Mouse (Mus musculus) Patski (cell line): ENCODE data around the gene Fam13c. TPM values are rescaled to one million over a fixed set of nuclear protein-coding genes. Genes with fewer than 3 reads are reported as not detected.
A peak's percentile ranks its signal among the peaks of the same experiment; 100 is the strongest.

ENCODE experiments used
- ATAC-seq: fragments of 100-300 bp; one replicate; pipeline ENCODE4 v1.8.0; 2021
- CTCF ChIA-PET: fragments of 350-600 bp; sonication (Branson Sonifier 250); formaldehyde crosslinking; loops from one replicate; lab custom pipeline; 2022; ENCODE audit warnings: inconsistent platforms; lab: Charles Lee
- POLR2A ChIA-PET: fragments of 350-600 bp; sonication (Branson Sonifier 250); formaldehyde crosslinking; loops from one replicate; lab custom pipeline; 2022; ENCODE audit warnings: antibody characterized with exemption, inconsistent platforms; lab: Charles Lee
- DNase-seq: peaks from one replicate; pipeline ENCODE4 v3.0.0-alpha.2; 2011; ENCODE audit warnings: low read depth, low spot score
- H3K27me3 ChIP-seq: fragments of 371-371 bp; one replicate; pipeline ENCODE4 v1.5.1; 2021
- CTCF ChIP-seq: fragments of 100-300 bp; IDR thresholded peaks from one replicate; pipeline ENCODE4 v1.5.1; 2021
- in situ Hi-C: fragments of 300-500 bp; cut with MboI; formaldehyde crosslinking; loops from 3 replicates; pipeline ENCODE4 v1.11.1; 2018; ENCODE audit warnings: low pct_unique_long_range_greater_than_20kb, mixed read lengths
- polyA plus RNA-seq: library from polyadenylated mRNA; unstranded; gene quantifications from one replicate; pipeline ENCODE4 v1.2.3, GENCODE M21; 2021

Fam13c gene
- polyA plus RNA-seq, 1 experiment from 2014 or later, result 9.2 TPM

DNA sequence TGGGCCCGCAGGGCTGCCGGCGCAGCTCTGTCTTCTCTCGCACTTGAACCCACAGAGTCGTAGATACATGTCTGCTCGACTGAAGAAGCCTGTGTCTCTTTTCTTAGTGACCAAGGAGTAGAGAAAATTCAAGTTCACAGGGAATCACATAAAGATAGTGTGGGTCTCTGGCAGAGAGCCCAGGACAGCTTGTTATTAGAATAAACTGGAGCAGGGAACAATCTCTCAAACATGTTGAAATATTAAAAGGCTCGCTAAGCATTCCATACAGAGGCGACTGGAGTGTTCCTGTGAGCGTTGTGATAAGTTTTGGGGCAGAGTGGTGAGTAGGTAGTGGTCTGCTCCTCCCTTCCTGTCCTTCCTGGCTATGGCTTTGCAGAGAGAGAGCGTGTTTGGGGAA is 97.4 kb downstream of the Fam13c start:
- no peak for TF ChIP-seq CTCF
- in situ Hi-C loops, result no loop called here
- no peak for DNase-seq
- ChIA-PET CTCF (interaction anchor here (1.2 kb wide), 1 partner anchor 274 kb away, joined by 4 read pairs; no protein-coding TSS in a partner anchor), POLR2A (no interaction called here)
- ATAC-seq, result no peak
- H3K27me3 ChIP-seq, result no peaks in the 10 kb centered on the region

DNA sequence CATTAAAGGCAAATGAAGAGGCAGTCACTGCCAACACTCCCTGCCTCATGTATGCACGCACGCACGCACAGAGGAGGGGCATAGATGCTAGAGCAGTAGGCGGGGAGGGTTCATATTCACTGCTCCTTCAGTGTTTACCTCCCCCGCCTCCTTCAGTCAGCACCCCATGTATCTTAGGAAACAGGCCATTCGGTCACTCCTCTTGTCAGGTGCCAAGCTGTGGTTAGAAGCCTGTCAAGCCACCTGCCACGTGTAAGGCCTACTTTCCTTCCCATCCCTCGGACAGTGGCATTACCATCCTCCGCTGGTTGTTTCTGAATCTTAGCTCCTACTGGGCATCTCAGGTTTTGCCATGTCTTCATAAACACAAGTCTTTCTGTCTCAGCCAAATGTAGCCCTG is 99.0 kb downstream of the Fam13c start:
- no peaks in the 10 kb centered on the region for H3K27me3 ChIP-seq
- TF ChIP-seq CTCF, result no peak
- CTCF ChIA-PET, result no interaction called here
- in situ Hi-C loops, result no loop called here
- POLR2A ChIA-PET, result no interaction called here
- ATAC-seq (no peak), DNase-seq (no peak)

DNA sequence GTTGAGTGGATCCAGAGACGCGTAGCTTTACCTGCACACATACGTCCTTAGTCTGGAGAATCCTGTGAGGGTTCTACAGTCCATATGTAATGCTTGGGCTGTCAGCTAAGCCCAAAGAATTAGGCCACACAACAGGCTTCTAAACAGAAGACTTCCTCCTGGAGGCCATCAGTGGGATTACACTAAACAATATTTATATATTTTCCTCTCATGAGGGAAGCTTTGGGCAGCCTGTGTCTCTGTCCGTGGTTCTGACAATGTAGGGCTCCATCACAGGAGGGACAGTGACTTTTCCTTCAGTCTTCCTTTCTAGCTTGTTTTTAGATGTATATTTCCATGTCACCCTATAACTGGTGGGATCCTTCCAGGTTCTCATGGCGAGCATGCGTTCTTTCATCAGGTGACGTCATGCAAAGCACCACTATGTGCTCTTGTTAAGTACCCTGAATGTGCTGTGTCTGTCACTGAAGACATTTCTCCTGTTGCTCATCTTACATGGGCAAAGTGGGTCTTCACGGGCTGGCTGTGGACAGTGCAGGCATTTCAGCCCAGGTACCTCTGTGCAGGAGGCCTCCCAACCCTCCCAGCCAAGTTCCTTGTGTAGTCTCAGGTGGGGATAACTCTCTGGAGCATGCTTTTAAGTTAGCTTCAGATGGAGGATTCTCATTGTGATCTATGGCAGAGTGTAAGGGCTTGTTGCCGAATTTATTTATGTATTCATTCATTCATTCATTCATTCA is 100.3 kb downstream of the Fam13c start:
- TF ChIP-seq CTCF, result peak; percentile 54
- no peaks in the 10 kb centered on the region for H3K27me3 ChIP-seq
- ChIA-PET POLR2A (interaction anchor here (0.5 to 1.1 kb wide), 3 partner anchors 15 to 172 kb away, joined by 3 to 4 read pairs (median 3); no protein-coding TSS in a partner anchor), CTCF (interaction anchor here (1.7 kb wide), 1 partner anchor 9 kb away, joined by 4 read pairs; no protein-coding TSS in a partner anchor)
- DNase-seq (no peak), ATAC-seq (no peak)
- in situ Hi-C loops, result no loop called here

DNA sequence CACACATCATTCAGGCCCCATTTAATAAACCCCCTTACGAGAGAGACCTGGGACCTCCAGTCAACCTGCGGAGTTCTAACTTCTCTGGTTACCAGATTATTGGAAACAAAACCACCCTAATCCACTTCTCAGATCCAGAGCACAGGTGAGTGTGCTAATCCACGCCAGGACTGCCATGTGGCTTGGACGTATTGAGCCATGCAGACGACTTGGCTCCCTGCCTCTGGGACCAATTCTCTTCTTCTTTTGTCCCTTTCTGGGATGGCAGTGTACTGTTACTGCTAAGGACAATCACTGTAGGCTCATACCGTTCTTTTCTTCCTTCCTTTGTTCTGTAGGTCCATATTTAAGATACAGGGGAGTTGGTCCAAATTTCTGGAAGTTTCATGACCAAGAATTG is 102.6 kb downstream of the Fam13c start:
- H3K27me3 ChIP-seq, result no peaks in the 10 kb centered on the region
- no peak for ATAC-seq
- no peak for TF ChIP-seq CTCF
- CTCF ChIA-PET, result no interaction called here
- POLR2A ChIA-PET, result no interaction called here
- in situ Hi-C loops, result no loop called here
- no peak for DNase-seq

DNA sequence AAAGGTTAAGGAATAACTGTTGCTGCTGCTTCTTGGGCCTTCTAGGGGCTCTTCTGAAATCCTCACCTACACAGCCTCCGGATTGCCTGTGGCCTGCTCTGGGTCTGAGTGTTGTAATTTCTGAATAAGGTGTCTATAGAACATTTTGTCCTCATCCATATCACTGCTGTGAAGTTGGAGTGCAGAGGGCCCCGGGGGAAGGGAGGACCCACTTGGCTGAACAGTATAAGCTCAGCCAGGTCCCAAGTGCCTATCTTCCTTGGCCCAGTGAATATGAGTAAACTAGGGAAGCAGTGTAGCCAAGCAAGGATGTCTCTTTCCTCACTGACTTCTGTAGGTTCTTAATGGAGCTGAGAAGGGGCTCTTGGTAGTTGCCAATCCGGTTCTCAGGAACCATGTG is 112.2 kb downstream of the Fam13c start:
- no peak for TF ChIP-seq CTCF
- no peak for DNase-seq
- ATAC-seq, result no peak
- CTCF ChIA-PET, result interaction anchor here (1.5 kb wide), 2 partner anchors 10 to 262 kb away, joined by 5 read pairs; no protein-coding TSS in a partner anchor
- H3K27me3 ChIP-seq, result no peaks in the 10 kb centered on the region
- POLR2A ChIA-PET, result no interaction called here
- in situ Hi-C loops, result loop anchor here (10.0 kb wide), 1 partner anchor 188 kb away; no protein-coding TSS in a partner anchor

DNA sequence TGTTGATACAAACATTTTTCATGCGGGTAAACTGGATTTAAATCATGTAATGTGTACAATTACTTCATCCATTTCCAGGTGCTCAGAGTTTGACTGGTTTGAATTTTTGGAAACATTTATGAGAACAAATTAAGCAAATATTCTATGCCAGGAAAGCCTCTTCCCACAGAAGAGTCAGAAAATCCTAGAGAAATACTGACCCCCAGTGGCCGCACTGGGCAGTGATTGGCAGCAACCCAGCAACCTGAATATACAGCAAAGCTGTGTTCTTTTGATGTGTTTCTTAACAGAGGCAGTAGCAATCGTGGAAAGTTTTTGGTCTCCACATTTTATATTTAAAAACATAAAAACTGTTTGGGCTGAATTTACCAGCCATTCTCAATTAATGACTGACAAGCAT is 123.4 kb downstream of the Fam13c start:
- in situ Hi-C loops, result loop anchor here (10.0 kb wide), 1 partner anchor 369 kb away; no protein-coding TSS in a partner anchor
- no peak for ATAC-seq
- H3K27me3 ChIP-seq, result no peaks in the 10 kb centered on the region
- CTCF ChIA-PET, result interaction anchor here (1.1 to 6.1 kb wide), 8 partner anchors 10 to 251 kb away, joined by 3 to 39 read pairs (median 5); no protein-coding TSS in a partner anchor
- no peak for DNase-seq
- POLR2A ChIA-PET, result no interaction called here
- peak; percentile 94 for TF ChIP-seq CTCF

DNA sequence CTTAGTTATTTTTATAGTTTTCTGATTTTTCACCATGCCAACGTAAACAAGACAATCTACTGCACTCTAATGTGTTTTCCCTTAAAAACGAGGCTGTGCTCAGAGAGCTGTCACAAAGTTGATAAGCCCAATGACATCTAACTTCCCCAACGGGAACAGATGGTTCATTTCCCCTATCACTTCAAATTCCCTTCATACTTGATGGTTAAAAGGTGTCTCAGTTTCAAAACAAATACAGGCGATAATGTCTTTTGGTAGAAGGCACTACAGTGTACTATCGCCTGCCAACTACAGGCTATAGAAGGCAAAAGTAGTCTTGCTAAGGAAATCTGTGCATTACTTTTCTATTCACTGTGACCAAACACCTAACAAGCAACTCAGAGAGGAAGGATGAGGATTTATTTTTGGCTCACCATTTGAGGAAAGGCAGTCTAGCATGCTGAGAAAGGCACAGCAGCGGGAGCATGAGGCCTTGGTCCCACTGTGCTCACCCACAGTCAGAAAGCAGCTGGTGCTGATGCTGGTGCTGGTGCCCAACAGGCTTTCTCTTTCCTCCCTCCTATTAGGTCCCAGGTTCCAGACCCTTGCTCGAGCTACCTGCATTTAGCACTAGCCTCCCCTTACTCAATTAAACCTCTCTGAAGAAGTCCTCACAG is 141.4 kb downstream of the Fam13c start:
- ChIA-PET POLR2A (no interaction called here), CTCF (no interaction called here)
- TF ChIP-seq CTCF, result no peak
- DNase-seq (no peak), ATAC-seq (no peak)
- in situ Hi-C loops, result loop anchor here (25.0 kb wide), 1 partner anchor 631 kb away; no protein-coding TSS in a partner anchor
- no peaks in the 10 kb centered on the region for H3K27me3 ChIP-seq

DNA sequence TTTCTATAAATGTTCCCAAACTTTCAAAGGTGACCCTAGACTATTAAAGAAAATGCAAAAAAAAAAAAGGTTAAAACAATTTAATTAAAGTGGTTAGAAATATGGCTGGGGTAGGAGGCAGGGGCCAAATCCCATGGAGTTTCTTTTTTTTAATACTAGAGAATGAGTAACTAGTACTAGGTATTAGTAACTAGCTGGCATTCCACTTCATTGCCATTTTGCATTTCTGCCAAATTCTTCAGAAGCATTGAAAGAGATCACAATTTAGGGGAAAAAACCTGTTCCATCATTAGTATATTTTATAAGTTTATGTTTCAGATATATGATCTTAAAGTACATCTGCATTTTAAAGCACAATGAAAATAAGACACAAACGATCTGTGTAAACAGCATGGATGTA is 143.9 kb downstream of the Fam13c start:
- DNase-seq, result no peak
- ChIA-PET POLR2A (no interaction called here), CTCF (interaction anchor here (0.6 to 1.5 kb wide), 2 partner anchors 15 to 314 kb away, joined by 3 read pairs; no protein-coding TSS in a partner anchor)
- no peaks in the 10 kb centered on the region for H3K27me3 ChIP-seq
- in situ Hi-C loops, result loop anchor here (25.0 kb wide), 1 partner anchor 628 kb away; no protein-coding TSS in a partner anchor
- no peak for ATAC-seq
- no peak for TF ChIP-seq CTCF

DNA sequence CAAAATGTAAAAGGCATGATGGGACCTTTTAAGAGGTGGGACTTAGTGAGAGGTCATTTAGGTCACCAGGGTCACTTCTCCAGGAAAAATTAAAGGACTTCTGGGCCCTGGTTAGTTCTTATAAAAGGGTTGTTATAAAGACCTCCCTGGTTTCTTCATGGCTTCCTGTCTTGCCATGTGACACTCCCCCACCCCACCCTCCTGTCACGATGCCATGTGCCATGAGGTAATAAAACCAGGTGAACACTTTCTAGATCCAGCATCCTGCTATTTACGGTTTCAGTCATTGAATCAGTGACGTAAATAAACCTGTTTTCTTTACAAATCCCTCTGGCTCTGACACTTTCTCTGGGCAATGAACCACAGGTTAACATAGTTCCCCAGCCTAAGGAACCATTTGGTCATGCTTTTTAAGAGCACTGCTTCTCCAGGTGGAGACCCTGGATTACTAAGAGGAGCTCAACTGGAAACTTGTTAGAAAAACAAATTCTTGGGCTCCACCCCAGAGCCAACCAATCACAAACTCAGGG is 146.7 kb downstream of the Fam13c start:
- no peak for DNase-seq
- ChIA-PET POLR2A (no interaction called here), CTCF (interaction anchor here (0.7 to 2.0 kb wide), 3 partner anchors 8 to 227 kb away, joined by 3 to 5 read pairs (median 4); no protein-coding TSS in a partner anchor)
- TF ChIP-seq CTCF, result no peak
- ATAC-seq, result no peak
- in situ Hi-C loops, result loop anchor here (25.0 kb wide), 1 partner anchor 625 kb away; no protein-coding TSS in a partner anchor
- H3K27me3 ChIP-seq, result no peaks in the 10 kb centered on the region

DNA sequence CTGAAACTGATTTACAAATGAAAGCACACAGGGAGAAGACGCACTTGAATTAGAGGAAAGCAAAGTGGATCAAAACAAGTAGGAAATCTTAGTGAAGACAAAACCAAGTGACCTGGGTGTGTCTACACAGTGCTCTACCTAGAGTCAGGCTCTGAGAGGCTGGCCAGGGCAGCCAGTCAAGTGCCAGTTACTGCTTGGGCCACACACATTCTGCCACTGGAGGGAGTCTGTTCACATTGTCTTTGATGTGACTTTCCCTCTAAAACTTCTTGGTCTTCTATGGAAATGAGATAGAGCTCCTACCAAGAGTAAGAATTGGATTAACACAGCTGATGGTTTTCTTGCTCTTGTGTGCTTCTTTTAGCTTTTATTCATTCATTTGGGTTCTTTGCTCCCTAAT is 153.7 kb downstream of the Fam13c start:
- ATAC-seq (no peak), DNase-seq (no peak)
- H3K27me3 ChIP-seq, result no peaks in the 10 kb centered on the region
- POLR2A ChIA-PET, result no interaction called here
- TF ChIP-seq CTCF, result peak; percentile 73
- CTCF ChIA-PET, result interaction anchor here (0.9 to 6.8 kb wide), 5 partner anchors 9 to 632 kb away, joined by 3 to 38 read pairs (median 3); no protein-coding TSS in a partner anchor
- in situ Hi-C loops, result loop anchor here (25.0 kb wide), 1 partner anchor 618 kb away; no protein-coding TSS in a partner anchor
